Mouse (Mus musculus): ENCODE measurements around the gene C1qtnf3. TPM values are rescaled to one million over a fixed set of nuclear protein-coding genes. Genes with fewer than 3 reads are reported as not detected.

C1qtnf3 gene
- polyA plus RNA-seq, 1 experiment: 0.96 TPM

- H3K27me3 ChIP-seq (ENCODE audit: control insufficient read depth, insufficient read depth, low read length): no peaks in the 10 kb centered on the region
- H3K36me3 ChIP-seq (ENCODE audit: control insufficient read depth, insufficient read depth, low read length): peaks cover 1% of the 10 kb centered on the region; the same call in 1 of the 2 replicates
- no peak within 1 kb of the TSS for H3K4me3 ChIP-seq (ENCODE audit: low read depth, low read length)
- H3K4me1 ChIP-seq (ENCODE audit: control insufficient read depth, insufficient read depth, insufficient read length, low read length): no peaks in the 10 kb centered on the region
- TF ChIP-seq POLR2A (IDR thresholded peaks at IDR 0.05; ENCODE audit: low read depth, low read length) (no peak), CTCF (IDR thresholded peaks at IDR 0.05; ENCODE audit: extremely low read depth, insufficient read length, insufficient replicate concordance, low read depth, low read length) (no peak)
- WGBS: 68% methylated on average over 7 of the region's 7 CpGs
- no peak within 1 kb of the TSS for H3K27ac ChIP-seq (ENCODE audit: insufficient read depth, low read depth, low read length)
Observed at GRCm38 (mm10) chr15:11000421-11000820, 48.3 kb downstream of the C1qtnf3 start, which contains the start of gene Slc45a2. TSS of gene Slc45a2 (plus strand) at chr15:11000721.

- Histone ChIP-seq H3K4me3 (ENCODE audit: low read depth, low read length) (no peak overlapping the region), H3K27me3 (ENCODE audit: control insufficient read depth, insufficient read depth, low read length) (no peaks in the 10 kb centered on the region), H3K4me1 (ENCODE audit: control insufficient read depth, insufficient read depth, insufficient read length, low read length) (no peaks in the 10 kb centered on the region), H3K27ac (ENCODE audit: insufficient read depth, low read depth, low read length) (no peak overlapping the region), H3K36me3 (ENCODE audit: control insufficient read depth, insufficient read depth, low read length) (no peaks in the 10 kb centered on the region)
- WGBS: 84% methylated on average over 4 of the region's 4 CpGs
- no peak for TF ChIP-seq POLR2A (IDR thresholded peaks at IDR 0.05; ENCODE audit: low read depth, low read length)
- TF ChIP-seq CTCF (IDR thresholded peaks at IDR 0.05; ENCODE audit: extremely low read depth, insufficient read length, insufficient replicate concordance, low read depth, low read length): no peak
Observed at GRCm38 (mm10) chr15:11003791-11004190, 51.7 kb downstream of the C1qtnf3 start.

GRCm38 (mm10) chr15:11004646-11005045 lies 52.5 kb downstream of the C1qtnf3 start:
- Histone ChIP-seq H3K27me3 (ENCODE audit: control insufficient read depth, insufficient read depth, low read length) (no peaks in the 10 kb centered on the region), H3K36me3 (ENCODE audit: control insufficient read depth, insufficient read depth, low read length) (no peaks in the 10 kb centered on the region), H3K4me1 (ENCODE audit: control insufficient read depth, insufficient read depth, insufficient read length, low read length) (no peaks in the 10 kb centered on the region), H3K4me3 (ENCODE audit: low read depth, low read length) (no peak overlapping the region), H3K27ac (ENCODE audit: insufficient read depth, low read depth, low read length) (no peak overlapping the region)
- no peak for TF ChIP-seq CTCF (IDR thresholded peaks at IDR 0.05; ENCODE audit: extremely low read depth, insufficient read length, insufficient replicate concordance, low read depth, low read length)
- TF ChIP-seq POLR2A (IDR thresholded peaks at IDR 0.05; ENCODE audit: low read depth, low read length): no peak
- WGBS: 54% methylated on average over 6 of the region's 6 CpGs

- Histone ChIP-seq H3K4me1 (ENCODE audit: control insufficient read depth, insufficient read depth, insufficient read length, low read length) (no peaks in the 10 kb centered on the region), H3K4me3 (ENCODE audit: low read depth, low read length) (no peak overlapping the region), H3K27me3 (ENCODE audit: control insufficient read depth, insufficient read depth, low read length) (no peaks in the 10 kb centered on the region), H3K36me3 (ENCODE audit: control insufficient read depth, insufficient read depth, low read length) (no peaks in the 10 kb centered on the region), H3K27ac (ENCODE audit: insufficient read depth, low read depth, low read length) (no peak overlapping the region)
- TF ChIP-seq POLR2A (IDR thresholded peaks at IDR 0.05; ENCODE audit: low read depth, low read length) (no peak), CTCF (IDR thresholded peaks at IDR 0.05; ENCODE audit: extremely low read depth, insufficient read length, insufficient replicate concordance, low read depth, low read length) (peak; percentile 33; the same call in 1 of the 2 replicates)
- 11% methylated on average over 5 of the region's 5 CpGs for WGBS
Observed at GRCm38 (mm10) chr15:11008756-11009155, 56.6 kb downstream of the C1qtnf3 start.

DNA sequence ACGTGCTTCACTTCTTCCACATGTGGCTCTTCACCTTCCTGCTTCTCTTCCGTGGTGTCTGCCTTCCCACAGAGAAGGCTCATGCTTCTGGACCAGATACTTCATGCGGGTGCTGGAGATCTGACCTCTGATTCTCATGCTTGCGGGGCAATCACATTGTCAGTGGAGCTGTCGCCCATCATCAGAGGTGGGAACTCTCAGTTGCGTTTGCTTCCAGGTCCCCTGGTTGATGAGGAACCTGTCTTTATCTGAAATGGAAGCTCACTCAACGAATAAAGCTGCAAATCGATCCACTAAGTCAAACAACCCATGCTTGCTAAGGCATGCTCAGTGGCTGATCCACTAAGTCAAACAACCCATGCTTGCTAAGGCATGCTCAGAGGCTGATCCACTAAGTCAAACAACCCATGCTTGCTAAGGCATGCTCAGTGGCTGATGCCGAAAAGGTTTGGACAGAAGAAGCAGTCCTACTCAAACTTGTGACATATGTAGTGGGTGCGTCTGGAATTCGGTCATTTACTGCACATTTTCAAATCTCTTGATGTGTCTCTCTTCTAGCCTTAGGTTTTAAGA lies 58.9 kb downstream of the C1qtnf3 start:
- no peaks in the 10 kb centered on the region for H3K36me3 ChIP-seq (ENCODE audit: control insufficient read depth, insufficient read depth, low read length)
- H3K4me3 ChIP-seq (ENCODE audit: low read depth, low read length): no peak overlapping the region
- H3K27me3 ChIP-seq (ENCODE audit: control insufficient read depth, insufficient read depth, low read length): no peaks in the 10 kb centered on the region
- no peak overlapping the region for H3K27ac ChIP-seq (ENCODE audit: insufficient read depth, low read depth, low read length)
- TF ChIP-seq CTCF (IDR thresholded peaks at IDR 0.05; ENCODE audit: extremely low read depth, insufficient read length, insufficient replicate concordance, low read depth, low read length): no peak
- TF ChIP-seq POLR2A (IDR thresholded peaks at IDR 0.05; ENCODE audit: low read depth, low read length): no peak
- WGBS: 68% methylated on average over 11 of the region's 11 CpGs
- no peaks in the 10 kb centered on the region for H3K4me1 ChIP-seq (ENCODE audit: control insufficient read depth, insufficient read depth, insufficient read length, low read length)

GRCm38 (mm10) chr15:11014931-11015330 lies 62.8 kb downstream of the C1qtnf3 start:
- 80% methylated on average over 2 of the region's 2 CpGs for WGBS
- H3K36me3 ChIP-seq (ENCODE audit: control insufficient read depth, insufficient read depth, low read length): no peaks in the 10 kb centered on the region
- no peaks in the 10 kb centered on the region; the same call in 1 of the 2 replicates for H3K4me1 ChIP-seq (ENCODE audit: control insufficient read depth, insufficient read depth, insufficient read length, low read length)
- TF ChIP-seq CTCF (IDR thresholded peaks at IDR 0.05; ENCODE audit: extremely low read depth, insufficient read length, insufficient replicate concordance, low read depth, low read length) (no peak), POLR2A (IDR thresholded peaks at IDR 0.05; ENCODE audit: low read depth, low read length) (no peak)
- H3K4me3 ChIP-seq (ENCODE audit: low read depth, low read length): no peak overlapping the region
- no peaks in the 10 kb centered on the region for H3K27me3 ChIP-seq (ENCODE audit: control insufficient read depth, insufficient read depth, low read length)
- H3K27ac ChIP-seq (ENCODE audit: insufficient read depth, low read depth, low read length): no peak overlapping the region

DNA sequence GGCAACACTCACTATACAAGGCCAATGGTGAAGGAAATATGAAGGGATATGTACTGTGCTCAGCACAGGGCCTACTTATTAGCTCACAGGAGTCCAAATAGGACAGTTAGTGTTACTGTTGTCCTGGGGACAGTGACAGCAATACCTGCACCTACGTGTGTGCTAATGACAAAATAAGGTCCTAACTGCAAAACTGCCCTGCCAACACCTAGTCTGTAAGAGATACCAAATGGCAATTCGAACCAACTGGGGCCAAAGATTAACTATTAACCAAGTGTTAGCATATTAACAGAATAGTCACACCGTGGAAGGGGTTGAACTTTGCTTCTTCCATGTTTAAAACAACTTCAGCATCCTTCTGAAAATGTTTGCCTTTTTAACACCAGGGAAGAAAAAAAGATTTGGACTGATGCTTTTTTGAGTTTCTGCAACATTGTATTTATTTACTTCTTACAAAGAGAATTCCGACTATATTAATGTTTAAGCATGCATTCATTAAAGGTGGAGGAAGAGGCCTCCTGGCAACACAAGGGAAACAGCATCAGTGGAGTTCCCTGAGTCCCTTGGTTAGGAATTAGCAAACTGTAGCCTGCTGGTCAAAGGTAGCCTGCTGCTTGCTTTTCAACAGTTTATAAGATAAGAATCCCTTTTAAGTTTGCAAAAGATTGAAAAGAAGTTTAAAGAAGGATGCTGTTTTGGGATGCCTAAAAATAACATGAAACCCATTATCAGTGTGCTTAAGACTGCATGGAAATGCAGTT lies 74.8 kb downstream of the C1qtnf3 start:
- H3K4me1 ChIP-seq (ENCODE audit: control insufficient read depth, insufficient read depth, insufficient read length, low read length): peaks cover 6% of the 10 kb centered on the region
- 21% methylated on average over 4 of the region's 4 CpGs for WGBS
- no peak overlapping the region for H3K4me3 ChIP-seq (ENCODE audit: low read depth, low read length)
- TF ChIP-seq POLR2A (IDR thresholded peaks at IDR 0.05; ENCODE audit: low read depth, low read length) (no peak), CTCF (IDR thresholded peaks at IDR 0.05; ENCODE audit: extremely low read depth, insufficient read length, insufficient replicate concordance, low read depth, low read length) (no peak)
- H3K27me3 ChIP-seq (ENCODE audit: control insufficient read depth, insufficient read depth, low read length): no peaks in the 10 kb centered on the region; the same call in 1 of the 2 replicates
- no peak overlapping the region for H3K27ac ChIP-seq (ENCODE audit: insufficient read depth, low read depth, low read length)
- no peaks in the 10 kb centered on the region for H3K36me3 ChIP-seq (ENCODE audit: control insufficient read depth, insufficient read depth, low read length)

Other genes starting within 250 kb of the C1qtnf3 start
- gene Rai14, start 237.7 kb upstream of the C1qtnf3 start, polyA plus RNA-seq (2012; rRNA removed): 0.63 and 2.1 TPM in 2 replicates
- gene Amacr, start 29.4 kb downstream of the C1qtnf3 start, polyA plus RNA-seq (2012; rRNA removed): 5.2 and 5.3 TPM in 2 replicates
- not detected in 2 replicates for gene Slc45a2, start 48.4 kb downstream of the C1qtnf3 start, polyA plus RNA-seq (2012; rRNA removed)
- not detected in 2 replicates for gene Rxfp3, start 85.7 kb downstream of the C1qtnf3 start, polyA plus RNA-seq (2012; rRNA removed)
- gene Adamts12, start 112.5 kb downstream of the C1qtnf3 start, polyA plus RNA-seq (2012; rRNA removed): 0.13 and 0.28 TPM in 2 replicates